Mouse (Mus musculus) T-helper 17 cell (primary cell): ENCODE results near the gene Ntrk2.

ENCODE experiments used
- in situ Hi-C, 2 experiments: fragments of 300-600 bp; cut with MboI, MseI; formaldehyde crosslinking; loops; 1 replicate in 1 of 2; 2 replicates in 1 of 2; pipeline ENCODE4 v1.15.1; 2025; ENCODE audit warnings: high pct_unique_total_duplicates in 2 of 2

The Ntrk2 gene

GRCm38 (mm10) chr13:58923496-58923895 is 117.1 kb downstream of the Ntrk2 start:
- in situ Hi-C loops, result no loop called here

DNA sequence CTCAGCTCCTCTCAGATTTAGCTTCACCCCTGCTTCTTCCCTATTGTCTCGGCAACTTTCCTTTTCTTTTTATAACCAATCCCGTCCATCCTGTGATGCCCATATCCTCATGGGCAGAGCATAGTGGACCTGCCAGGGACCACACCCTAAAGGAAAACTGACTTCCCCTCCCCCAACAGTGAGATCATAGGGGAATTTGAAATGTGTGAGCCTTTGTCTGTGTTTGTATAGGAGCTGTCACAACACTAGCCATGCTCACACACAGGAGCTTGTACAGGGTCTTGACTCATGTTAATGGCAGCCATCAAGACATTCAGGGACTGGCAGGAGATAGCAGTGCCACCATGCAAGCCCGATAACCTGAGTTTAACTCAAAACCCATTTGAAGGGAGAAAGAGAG is 118.1 kb downstream of the Ntrk2 start:
- in situ Hi-C loops, result no loop called here

DNA sequence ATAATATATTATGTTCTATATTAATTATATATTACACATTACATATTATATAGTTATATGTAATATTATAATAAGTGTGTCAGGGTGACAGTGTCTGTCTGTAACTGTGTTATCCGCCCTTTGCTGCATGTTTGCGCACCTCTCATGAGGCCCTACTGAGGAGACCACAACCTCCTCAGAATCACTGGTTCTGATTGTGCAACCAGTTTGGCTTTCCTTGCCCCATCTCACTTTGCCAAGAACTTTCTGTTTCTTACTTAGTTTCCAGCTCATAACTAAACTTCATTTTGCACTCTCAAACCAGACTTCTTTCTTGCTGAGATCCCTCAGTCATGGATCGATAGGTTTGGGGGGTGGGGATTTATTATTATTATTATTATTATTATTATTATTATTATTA is 120.8 kb downstream of the Ntrk2 start:
- in situ Hi-C loops, result no loop called here

- in situ Hi-C loops, result no loop called here
Observed at GRCm38 (mm10) chr13:58927656-58928226, 121.4 kb downstream of the Ntrk2 start.

DNA sequence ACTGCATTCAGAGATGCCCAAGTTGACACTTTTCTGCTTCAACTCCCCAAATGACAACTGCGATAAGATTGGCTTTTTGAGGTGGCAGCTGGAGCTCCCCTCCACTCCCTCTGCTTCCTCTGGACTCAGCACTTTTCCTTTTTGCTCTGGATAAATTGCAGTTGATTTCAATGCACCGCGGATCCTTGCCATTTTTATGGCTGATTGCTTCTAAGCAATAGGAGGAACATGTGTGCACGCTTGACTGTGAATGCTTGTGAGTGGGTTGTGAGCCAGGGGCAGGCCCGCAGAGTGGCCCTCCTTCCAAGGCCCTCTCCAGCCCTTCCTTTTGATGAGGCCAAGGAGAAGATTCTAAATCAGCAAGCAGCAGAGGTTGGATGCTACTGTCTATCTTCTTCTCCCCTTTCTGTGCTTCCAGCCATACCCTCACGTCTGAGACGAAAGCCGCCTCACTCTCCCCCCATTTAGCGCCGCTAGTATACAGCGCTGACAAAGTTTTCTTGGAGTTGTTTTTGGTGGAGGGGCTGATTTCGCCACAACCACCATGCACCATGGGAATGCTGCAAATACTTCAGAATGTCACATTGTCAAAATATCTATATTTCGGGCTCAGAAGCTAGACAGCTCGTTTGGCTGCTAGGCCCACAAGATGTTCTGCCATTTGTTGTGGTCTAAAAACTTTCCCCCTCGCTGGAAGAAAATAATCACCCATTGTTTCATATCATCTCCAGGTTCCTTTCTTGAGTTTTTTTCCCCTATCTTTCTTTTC is 122.5 kb downstream of the Ntrk2 start:
- in situ Hi-C loops, result no loop called here

GRCm38 (mm10) chr13:58930161-58930560 is 123.8 kb downstream of the Ntrk2 start:
- in situ Hi-C loops, result no loop called here

- in situ Hi-C loops, result no loop called here
Observed at GRCm38 (mm10) chr13:58933126-58933525, 126.8 kb downstream of the Ntrk2 start.

- in situ Hi-C loops, result no loop called here
Observed at GRCm38 (mm10) chr13:58934576-58935110, 128.3 kb downstream of the Ntrk2 start.

- in situ Hi-C loops, result no loop called here
Observed at GRCm38 (mm10) chr13:58935956-58936495, 129.7 kb downstream of the Ntrk2 start.

DNA sequence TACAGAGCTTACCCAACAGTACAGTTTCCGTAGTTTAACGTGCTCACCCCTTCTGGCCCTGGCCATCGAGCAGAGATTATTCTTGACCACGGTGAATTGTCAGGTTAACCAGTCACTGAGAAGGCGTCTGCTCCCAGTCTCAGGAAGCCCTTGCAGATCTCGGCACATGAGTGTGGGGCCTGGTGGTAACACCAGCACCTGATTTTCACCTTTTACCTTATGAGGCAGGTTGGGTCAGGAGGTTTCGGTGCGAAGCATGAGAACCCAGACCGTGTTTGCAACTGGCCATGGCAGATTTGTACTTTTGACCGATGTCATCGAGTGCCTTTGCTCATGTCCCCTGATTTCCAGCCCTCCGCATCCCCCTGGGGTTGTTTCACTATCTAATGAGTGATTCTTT is 131.5 kb downstream of the Ntrk2 start:
- in situ Hi-C loops, result no loop called here

GRCm38 (mm10) chr13:58938464-58938863 is 132.1 kb downstream of the Ntrk2 start:
- in situ Hi-C loops, result no loop called here

GRCm38 (mm10) chr13:58940208-58940607 is 133.8 kb downstream of the Ntrk2 start:
- in situ Hi-C loops, result no loop called here

DNA sequence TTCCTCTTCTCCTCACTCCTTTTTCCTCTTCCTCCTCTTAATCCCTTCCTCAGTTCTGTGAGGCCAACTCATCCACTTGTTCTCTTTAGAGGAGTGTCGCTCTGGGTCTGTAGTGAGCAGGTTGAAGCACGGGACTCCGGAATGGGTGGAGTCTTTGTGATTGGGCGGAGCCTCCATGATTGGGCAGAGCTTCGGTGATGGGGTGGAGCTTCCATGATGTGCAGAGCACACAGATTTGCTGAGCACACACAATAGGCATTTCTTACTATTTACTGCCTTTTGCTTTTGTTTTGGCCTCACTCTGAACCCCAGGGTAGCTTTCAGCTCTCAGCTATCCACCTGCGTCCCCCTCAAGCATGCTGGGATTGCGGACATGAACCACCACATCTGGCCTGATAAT is 134.4 kb downstream of the Ntrk2 start:
- in situ Hi-C loops, result no loop called here

GRCm38 (mm10) chr13:58945781-58946180 is 139.4 kb downstream of the Ntrk2 start:
- in situ Hi-C loops, result no loop called here

DNA sequence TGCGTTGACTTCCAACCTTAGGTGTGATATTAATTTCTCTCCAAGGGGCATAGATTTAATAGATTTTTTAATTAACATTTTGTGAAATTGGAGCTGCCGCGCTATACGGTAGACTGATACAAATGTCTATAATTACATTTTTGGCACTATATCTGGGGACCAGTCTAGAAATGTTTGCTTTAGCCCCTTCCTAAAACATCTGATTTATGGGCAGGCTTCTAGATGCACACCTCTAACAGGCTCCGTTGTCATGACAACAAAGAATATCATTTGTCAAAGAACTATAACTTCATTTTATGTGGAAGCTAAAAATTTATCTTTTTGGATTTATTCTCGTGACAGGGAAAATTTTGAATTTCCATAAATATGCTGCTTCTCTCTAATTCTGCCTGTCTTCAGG is 140.2 kb downstream of the Ntrk2 start:
- in situ Hi-C loops, result no loop called here

DNA sequence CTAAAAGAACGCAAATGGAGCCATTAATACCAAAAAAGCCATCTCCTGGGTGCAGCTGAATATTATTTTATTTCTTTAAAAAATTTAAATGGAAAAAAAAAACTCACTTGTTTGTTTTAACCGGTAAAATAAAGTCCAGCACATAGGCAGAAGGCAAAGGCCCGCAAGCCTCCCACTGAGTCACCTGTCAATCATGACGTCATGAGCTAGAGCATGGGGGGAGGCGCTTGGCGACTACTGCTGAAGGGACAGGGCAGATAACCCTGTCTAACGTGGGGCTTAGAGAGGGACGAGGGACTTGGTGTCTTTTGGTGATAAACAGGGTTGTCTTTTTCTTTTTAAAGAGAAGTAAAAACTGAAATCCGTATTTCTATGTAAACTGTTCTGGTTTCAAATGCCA is 140.7 kb downstream of the Ntrk2 start:
- in situ Hi-C loops, result no loop called here

DNA sequence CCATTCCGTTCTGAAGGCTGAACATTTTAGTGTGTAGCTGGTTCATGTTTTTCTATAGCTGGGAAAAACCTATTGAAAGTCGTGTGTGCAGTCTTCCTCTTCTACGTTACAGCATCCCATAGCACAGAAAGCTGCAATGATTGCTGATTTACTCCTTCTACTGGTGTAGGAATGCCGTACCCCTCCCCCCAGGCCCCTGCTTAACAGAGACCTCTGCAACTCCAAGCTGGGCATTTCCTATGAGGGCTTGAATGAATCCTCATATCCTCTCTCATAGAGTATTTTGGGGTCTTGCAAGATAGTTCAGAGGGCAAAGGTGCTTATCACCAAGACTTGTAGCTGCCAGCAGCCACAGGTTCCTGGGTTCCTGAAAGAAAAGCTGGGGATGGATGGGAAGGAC is 148.0 kb downstream of the Ntrk2 start:
- in situ Hi-C loops, result no loop called here

DNA sequence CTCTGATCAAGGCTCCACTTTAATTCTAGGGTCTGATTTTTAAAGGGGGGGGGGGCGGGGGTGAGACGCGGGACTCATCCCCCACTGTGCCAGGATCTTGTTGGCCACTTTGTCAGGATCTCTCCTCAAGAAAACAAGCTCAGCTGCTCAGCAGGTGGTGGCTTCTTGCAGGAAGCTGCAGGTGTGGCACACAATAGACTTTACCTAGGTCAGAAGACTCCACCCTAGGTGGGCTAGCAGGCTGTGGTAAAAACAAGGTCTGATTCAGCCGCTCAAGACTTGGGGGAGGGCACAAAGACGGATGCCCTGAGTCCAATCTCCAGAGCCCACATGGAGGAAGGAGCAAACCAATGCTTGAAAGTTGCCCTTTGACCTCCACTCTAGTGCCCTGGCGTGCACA is 148.4 kb downstream of the Ntrk2 start:
- in situ Hi-C loops, result loop anchor here in 1 of 2 experiments (5.0 kb wide), 1 partner anchor 87 kb away; no protein-coding TSS in a partner anchor

DNA sequence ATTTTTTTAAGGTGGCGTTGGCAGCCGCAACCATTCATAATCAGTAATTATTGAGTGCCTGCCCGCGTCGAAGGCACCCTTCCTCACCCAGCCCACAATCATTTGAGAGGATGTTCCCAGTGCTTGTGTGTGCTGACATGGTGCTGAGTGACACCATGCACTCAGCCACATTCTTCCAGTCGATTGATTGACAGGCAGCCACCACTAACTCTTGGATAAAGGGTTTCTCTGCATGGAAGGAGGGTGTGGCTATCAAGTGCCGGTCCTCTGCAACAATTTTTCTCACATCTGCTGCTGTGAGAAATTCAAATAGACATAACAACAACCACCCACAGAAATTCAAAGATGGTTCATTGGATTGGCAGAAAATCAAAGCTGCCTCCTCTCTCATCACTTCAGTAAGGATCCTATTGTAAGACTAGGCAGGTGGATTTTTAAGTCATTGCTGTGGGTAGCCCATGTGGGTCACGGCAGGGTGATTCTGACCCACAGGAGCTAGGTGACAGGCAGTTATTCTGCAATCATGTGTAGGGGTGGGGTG is 148.9 kb downstream of the Ntrk2 start:
- in situ Hi-C loops, result loop anchor here in 1 of 2 experiments (5.0 kb wide), 1 partner anchor 88 kb away; no protein-coding TSS in a partner anchor

GRCm38 (mm10) chr13:58958171-58958904 is 152.0 kb downstream of the Ntrk2 start:
- in situ Hi-C loops, result loop anchor here in 1 of 2 experiments (5.0 kb wide), 1 partner anchor 91 kb away; no protein-coding TSS in a partner anchor

- in situ Hi-C loops, result no loop called here
Observed at GRCm38 (mm10) chr13:58960321-58960720, 154.0 kb downstream of the Ntrk2 start.
